Mouse (Mus musculus): ENCODE measurements at regions not wholly inside any gene's neighbourhood (a gene's known extent, or its start where the extent isn't known, plus 50 kb on each side); places are given as distances from the start of the nearest gene placed in this dataset.

DNA sequence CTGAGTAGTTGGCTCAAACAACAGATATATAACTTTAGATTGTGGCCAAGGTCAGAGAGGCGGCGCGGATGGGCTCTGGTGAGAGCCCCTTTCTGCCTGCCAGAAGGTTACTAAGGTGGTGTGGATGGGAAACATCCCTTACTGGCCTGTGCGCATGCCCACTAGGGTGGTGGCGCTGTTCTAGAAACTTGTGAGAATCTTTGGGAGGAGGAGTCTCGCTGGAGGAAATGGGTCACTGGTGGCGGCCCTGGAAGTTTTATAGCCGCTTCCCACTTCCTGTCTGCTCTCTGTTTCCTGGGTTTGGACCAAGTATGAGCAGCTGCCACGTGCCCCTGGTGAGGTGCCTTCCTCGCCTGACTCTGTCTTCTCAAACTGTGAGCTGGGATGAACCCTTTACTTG lies 285.0 kb upstream of the Tbx3 start:
- TF ChIP-seq SIN3A (IDR thresholded peaks at IDR 0.05; ENCODE audit: low read length) (no peak), SMC3 (IDR thresholded peaks at IDR 0.05; ENCODE audit: low read depth, low read length) (no peak)
